Mouse (Mus musculus) retina, postnatal 1 day (tissue): ENCODE results near the gene Mall.

Experiments
- DNase-seq: peaks from one replicate; pipeline ENCODE4 v3.0.0-alpha.2; 2012

Mall gene

GRCm38 (mm10) chr2:127729671-127730070 is at the start of gene Mall:
Gene Mall, minus strand, starts transcription at chr2:127729932.
- DNase-seq: peak; percentile 21

GRCm38 (mm10) chr2:127778451-127778850 is 48.7 kb upstream of the Mall start:
- no peak for DNase-seq

DNA sequence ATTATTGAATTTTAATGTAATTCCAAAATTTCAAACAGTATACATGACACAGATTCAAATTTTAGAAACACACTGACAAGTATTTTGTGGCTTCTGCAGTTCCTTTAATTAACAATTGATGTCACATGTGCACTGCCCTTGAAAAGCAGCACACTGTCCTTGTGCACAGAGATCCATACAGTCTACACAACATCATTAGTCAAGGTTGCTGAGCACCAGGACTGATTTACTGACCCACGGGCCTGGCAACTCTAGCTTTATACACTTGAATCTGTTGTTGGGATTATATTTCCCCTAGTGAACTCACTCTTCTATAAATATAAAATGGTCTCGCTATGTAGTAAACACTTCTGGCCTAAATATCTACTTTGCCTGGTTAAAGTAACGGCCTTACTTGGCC is 45.3 kb upstream of the Mall start:
- DNase-seq: peak; percentile 16

GRCm38 (mm10) chr2:127774578-127774941 is 44.8 kb upstream of the Mall start:
- peak; percentile 30 for DNase-seq

DNA sequence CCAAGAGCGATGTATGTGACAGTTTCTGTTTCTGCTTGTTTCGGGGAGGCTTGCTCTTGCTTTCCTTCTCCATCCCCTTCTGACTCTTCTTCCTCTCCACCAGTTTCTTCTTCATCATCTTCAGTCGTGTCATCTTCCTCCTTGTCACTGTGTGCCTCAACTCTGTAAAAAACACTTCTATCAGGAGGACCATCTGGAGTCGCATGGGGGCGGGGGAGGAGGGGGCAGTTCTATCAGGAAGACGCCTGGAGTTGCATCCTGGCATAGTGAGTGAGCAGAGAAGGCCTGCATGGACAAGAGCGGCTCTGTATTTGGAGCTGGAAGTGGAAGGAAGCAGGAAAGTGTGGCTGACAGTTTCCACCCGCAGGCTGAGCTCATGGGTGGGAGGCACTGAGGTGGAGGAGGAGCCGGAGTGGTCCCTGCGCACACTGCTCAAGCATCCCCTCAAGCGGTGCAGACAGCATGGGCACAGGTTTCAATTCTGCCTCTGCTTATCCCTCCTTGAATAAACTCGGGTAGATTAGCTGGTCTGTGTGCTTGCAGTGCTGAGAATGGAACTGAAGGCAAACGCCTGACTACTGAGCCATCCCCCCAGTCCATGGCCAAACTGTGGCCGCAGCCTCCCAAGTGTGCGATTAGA is 44.3 kb upstream of the Mall start:
- DNase-seq: peak; percentile 55

DNA sequence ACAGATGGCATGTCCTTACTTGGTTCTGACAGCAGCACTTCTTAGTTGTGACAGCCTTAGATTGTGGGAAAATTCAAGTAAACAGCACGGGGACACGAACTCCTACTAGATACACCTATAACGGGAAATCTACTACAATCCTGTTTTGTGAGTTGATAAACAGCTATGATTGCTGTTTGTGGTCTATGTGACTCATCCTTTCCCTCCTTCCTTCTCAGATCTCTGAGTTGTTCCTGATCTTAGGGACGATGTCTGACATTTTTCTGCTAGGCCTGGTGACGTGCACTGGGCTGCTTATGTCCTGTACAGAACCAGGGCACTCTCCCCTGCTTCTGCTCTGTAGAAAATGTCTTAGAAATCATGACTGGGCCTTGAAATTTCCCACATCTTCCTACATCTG is 31.9 kb upstream of the Mall start:
- no peak for DNase-seq

DNA sequence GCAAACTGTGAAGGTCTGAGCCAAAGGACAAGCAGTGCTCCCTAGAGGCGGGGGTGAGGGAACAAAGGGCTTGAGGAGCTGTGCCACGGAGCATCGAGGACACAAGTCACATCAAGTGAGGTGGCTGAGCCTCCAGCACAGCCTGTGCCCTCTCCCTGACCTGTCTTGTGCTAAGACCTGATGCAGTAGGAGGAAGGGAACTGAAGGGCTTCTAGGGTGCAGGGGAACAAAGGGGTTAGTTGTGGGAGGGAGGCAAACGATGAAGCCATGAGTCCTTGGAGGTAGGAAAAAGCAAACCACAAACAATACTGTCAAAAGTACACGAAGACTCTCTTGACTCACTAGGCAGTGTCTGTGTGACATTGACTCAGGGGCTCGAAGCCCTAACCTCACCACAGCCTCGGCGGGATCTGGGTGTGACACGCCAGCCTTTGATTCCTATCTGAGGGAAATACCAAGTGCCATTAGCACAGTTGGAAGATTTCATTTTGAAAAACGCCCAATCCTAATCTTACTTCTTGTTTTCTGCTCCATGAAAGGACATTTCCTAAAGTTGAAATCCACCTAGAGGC is 30.8 kb upstream of the Mall start:
- no peak for DNase-seq

GRCm38 (mm10) chr2:127760014-127760413 is 30.3 kb upstream of the Mall start:
- no peak for DNase-seq

DNA sequence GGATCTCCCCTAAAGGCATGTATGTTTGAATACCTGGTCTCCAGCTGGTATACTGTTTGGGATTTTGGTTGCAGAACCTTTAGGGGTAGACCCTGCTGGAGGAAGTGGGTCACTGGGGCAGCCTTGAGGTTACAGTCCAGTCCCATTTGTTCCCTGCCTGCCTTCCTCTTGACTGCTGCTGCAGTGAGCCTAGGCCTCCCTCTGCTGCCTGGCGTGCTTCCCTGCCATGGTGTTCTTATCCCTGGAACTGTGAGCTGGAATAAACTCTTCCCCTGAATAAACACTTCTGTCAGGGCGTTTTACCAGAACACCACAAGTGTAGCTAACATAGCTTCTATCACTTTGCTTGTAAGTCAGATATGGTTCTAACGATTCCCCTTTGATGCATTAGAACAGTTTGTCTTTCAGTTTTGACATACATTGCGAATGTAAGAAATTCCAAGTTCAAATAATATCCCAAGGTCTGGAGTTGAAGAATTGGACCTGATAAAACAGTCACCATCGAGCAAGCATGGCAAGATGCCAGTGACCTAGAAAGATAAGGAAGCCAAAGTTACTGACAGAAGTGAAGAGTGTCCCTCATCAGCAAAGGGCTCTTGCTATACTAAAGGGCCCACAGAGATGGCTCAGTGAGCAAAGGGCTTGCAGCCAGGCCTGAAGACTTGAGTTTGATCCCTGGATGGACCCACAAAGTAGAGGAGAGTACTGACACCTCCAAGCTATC is 29.6 kb upstream of the Mall start:
- DNase-seq: no peak

GRCm38 (mm10) chr2:127757171-127757570 is 27.4 kb upstream of the Mall start:
- DNase-seq: peak; percentile 60

- DNase-seq: no peak
These were observed 24.4 kb upstream of the Mall start for GRCm38 (mm10) chr2:127754113-127754512.

- DNase-seq: no peak
These were observed 22.3 kb upstream of the Mall start for GRCm38 (mm10) chr2:127751849-127752610.

- no peak for DNase-seq
These were observed 19.6 kb upstream of the Mall start for GRCm38 (mm10) chr2:127749376-127749775.

DNA sequence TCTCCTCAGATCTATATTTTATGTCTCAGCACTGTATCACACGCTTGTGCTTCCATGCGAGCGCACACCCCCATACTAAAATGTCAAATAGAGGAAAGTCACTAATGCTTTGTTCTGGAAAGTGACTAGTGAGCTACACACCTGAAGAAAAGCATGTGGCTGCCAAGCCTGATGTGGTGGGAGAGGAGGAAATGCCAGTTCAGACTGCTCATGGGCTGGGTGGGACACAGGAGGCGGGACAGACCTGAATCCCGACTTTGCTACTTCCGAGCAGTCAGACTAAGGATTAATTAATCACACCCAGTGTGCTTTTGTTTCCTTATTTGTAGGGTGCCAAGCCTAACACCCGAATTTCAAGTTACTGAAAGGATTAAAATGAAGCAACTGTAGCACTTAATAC is 18.6 kb upstream of the Mall start:
- no peak for DNase-seq

DNA sequence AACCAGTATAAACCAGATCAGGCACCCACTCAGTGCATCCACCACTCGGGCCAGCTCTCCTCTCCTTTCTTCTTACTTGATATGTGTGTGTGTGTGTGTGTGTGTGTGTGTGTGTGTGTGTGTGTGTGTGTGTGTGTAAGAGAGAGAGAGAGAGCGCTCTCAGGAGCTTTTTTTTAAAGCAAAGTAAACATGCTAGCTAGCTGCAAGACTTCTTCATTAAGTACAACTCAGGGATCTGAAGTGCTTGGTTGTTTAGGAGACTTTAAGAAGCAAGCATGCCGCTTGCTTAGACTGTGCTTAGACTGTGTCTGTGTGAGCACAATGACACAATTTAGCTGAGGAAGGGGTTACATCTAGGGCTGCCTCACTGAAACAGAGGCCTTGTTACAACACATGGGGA is 12.9 kb upstream of the Mall start:
- no peak for DNase-seq

DNA sequence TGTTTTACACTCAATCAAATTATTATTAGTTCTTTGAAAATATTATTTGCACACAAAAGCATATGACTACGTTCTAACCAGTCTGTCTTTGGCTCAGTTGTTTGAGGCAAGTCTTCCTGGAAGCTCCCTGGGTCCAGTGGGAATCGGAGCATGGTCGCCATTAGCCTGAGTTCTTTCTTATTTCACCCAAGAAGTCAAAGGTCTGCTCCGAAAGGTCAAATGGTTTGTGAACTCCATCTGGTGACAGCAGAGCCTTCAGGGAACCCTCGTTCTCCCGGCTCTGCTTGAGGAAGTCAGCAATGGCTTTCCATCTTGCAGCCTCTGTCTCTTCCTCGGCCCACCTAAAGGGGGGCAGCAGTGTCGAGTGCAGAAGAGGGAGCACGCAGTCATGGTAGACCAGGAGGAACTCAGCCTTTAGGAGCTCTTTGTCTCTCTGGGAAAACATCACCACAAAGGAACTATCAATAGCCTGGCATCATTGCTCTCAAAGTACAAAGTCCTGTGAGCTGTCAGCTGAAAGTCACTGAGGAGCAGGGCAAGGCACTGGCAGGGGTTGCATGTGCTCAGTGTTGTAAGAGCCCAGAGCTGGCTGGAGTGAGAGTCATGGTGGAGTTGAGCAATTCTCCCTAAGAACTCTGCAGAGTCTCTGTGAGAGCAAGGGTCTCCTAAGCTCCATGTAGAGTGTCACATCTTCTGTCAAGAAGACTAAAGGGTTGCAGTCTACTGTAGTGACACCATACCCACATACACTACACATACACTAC is 11.2 kb upstream of the Mall start:
- DNase-seq: no peak

GRCm38 (mm10) chr2:127737885-127738284 is 8.2 kb upstream of the Mall start:
- no peak for DNase-seq

DNA sequence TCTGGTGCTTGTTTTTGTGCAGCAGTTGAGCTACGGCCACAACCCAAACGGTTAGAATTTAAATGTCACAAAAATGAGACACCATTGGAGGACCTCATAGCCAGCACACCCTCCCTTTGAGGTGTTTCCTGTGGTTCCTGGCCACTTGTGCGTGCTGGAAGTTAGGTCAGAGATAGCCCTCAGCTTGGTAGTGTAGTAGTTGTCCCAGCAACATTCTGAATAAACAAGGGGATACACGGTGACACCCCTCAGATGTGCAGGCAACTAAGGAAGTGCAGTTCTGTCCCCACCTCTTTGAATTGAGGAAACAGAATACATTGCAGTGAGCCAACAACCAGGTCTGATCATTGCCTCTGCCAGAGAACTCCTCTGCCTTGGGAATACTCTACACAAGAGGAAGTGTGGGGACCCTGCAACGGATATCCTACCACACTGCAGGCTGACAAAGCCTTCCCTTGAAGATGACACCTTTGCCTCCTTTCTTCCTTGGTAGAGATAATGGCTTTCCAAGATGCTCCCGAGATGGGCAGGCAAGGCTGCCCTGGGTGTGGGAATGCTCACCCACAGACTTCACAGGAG is 7.0 kb upstream of the Mall start:
- no peak for DNase-seq

DNA sequence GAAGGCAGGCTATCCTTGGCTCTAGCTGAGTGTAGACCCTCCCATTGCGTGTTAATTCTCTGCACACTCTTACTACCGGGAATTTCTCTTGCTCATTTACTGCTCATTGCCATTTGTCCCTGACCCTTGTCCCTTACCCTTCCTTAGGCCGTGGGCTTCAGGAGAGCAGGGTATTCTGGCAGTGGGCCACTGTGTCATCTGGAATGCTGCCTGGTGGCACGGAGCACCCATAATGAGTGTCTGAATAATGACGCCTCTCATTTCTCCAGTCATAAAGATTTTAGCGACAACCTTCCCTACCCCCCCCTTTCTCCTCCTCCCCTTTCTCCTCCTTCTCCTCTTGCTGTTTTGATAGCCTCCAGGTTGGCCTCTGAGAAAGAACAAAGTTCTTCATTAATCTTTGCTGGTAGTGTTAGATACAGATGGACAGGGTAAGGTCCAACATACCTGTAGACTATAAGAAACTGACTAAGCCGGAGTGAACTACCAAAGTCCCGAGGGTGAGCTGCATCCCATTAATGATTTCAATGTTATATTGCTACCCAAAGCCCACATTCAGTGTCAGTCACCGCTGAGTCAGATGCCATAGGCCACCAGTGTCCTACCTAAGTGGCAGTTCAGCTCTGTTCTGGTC is 5.9 kb upstream of the Mall start:
- no peak for DNase-seq

GRCm38 (mm10) chr2:127734889-127735288 is 5.2 kb upstream of the Mall start:
- DNase-seq: no peak

- no peak for DNase-seq
These were observed 717 bp upstream of the Mall start for GRCm38 (mm10) chr2:127730301-127730997.
